Mouse (Mus musculus): ENCODE measurements around the gene Tex13c3. TPM values are rescaled to one million over a fixed set of nuclear protein-coding genes. Genes with fewer than 3 reads are reported as not detected.
"Not testable (repeated sequence)": the region's sequence is repeated elsewhere in the genome, so short reads cannot be mapped to it uniquely, and the experiment has no call there.

Tex13c3 gene
- not detected in 2 replicates for polyA plus RNA-seq (2015; fragmentation: Nextera tagmentation; extraction: Ambion mirVana)

DNA sequence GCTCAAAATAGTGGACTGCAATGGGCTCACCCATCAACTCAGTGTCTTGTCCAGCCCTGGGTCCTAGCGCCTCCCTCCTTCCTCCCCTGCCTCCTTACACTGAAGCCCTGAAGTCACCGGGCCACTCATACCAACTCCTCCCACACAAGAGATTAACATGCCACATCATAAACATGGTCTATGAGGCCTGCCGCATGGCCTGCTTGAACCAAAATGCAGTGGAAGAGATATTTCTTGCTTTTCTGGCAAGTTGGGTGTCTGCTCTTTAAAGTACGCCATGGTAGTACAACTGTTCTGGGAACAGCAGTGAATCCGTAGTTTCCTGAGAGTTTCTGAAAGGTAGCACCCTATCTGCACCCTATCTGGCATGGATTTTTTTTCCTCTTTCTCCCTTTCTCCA is at the start of gene Tex13c3:
Tex13c3 (minus strand) TSS at position 101 of the 400 bp plus-strand sequence.
- not testable (repeated sequence) for H3K9ac ChIP-seq; H3K4me1 ChIP-seq; ATAC-seq (ENCODE audit: insufficient read depth, low FRiP score, low read depth); H3K27ac ChIP-seq; H3K4me2 ChIP-seq; H3K27me3 ChIP-seq (replicated peaks); H3K4me3 ChIP-seq (replicated peaks); H3K9me3 ChIP-seq; H3K36me3 ChIP-seq
- 87% methylated on average over 5 of the region's 5 CpGs for WGBS

- Histone ChIP-seq H3K9ac (no peak overlapping the region), H3K4me2 (no peak overlapping the region), H3K27ac (no peak overlapping the region), H3K27me3 (replicated peaks) (no peaks in the 10 kb centered on the region), H3K4me3 (replicated peaks) (no peak overlapping the region), H3K36me3 (no peaks in the 10 kb centered on the region), H3K4me1 (no peaks in the 10 kb centered on the region), H3K9me3 (no peaks in the 10 kb centered on the region)
- WGBS: 71% methylated on average over 4 of the region's 4 CpGs
- no peak for ATAC-seq (ENCODE audit: insufficient read depth, low FRiP score, low read depth)
Observed at GRCm38 (mm10) chrX:19489731-19490130, 8.6 kb upstream of the Tex13c3 start.

All from stomach, embryonic 15.5 days (tissue).